Mouse (Mus musculus): Measurements from ENCODE around the gene Slc39a8.

Gene Slc39a8

GRCm38 (mm10) chr3:135844835-135845234, 19.8 kb downstream of the Slc39a8 start:
- no peak for DNase-seq (ENCODE audit: inconsistent age in 2 of 2, low spot score in 1 of 2)

GRCm38 (mm10) chr3:135845860-135846259, 20.8 kb downstream of the Slc39a8 start:
- no peak for DNase-seq (ENCODE audit: inconsistent age in 2 of 2, low spot score in 1 of 2)

GRCm38 (mm10) chr3:135851607-135852006, 26.5 kb downstream of the Slc39a8 start:
- no peak for DNase-seq (ENCODE audit: inconsistent age in 2 of 2, low spot score in 1 of 2)

- no peak for DNase-seq (ENCODE audit: inconsistent age in 2 of 2, low spot score in 1 of 2)
Observed at GRCm38 (mm10) chr3:135853604-135854297, 28.7 kb downstream of the Slc39a8 start.

GRCm38 (mm10) chr3:135854298-135854984, 29.4 kb downstream of the Slc39a8 start:
- DNase-seq (ENCODE audit: inconsistent age in 2 of 2, low spot score in 1 of 2) = no peak

GRCm38 (mm10) chr3:135854985-135855340, 29.9 kb downstream of the Slc39a8 start:
- DNase-seq (ENCODE audit: inconsistent age in 2 of 2, low spot score in 1 of 2) = no peak

- no peak for DNase-seq (ENCODE audit: inconsistent age in 2 of 2, low spot score in 1 of 2)
Observed at GRCm38 (mm10) chr3:135856303-135856702, 31.2 kb downstream of the Slc39a8 start.

- no peak for DNase-seq (ENCODE audit: inconsistent age in 2 of 2, low spot score in 1 of 2)
Observed at GRCm38 (mm10) chr3:135857134-135857533, 32.1 kb downstream of the Slc39a8 start.

GRCm38 (mm10) chr3:135859431-135859830, 34.4 kb downstream of the Slc39a8 start:
- no peak for DNase-seq (ENCODE audit: inconsistent age in 2 of 2, low spot score in 1 of 2)

- peak; percentile 5 to 56 for DNase-seq (ENCODE audit: inconsistent age in 2 of 2, low spot score in 1 of 2)
Observed at GRCm38 (mm10) chr3:135862804-135863203, 37.7 kb downstream of the Slc39a8 start.

- DNase-seq (ENCODE audit: inconsistent age in 2 of 2, low spot score in 1 of 2) = no peak
Observed at GRCm38 (mm10) chr3:135869041-135869440, 44.0 kb downstream of the Slc39a8 start.

- no peak for DNase-seq (ENCODE audit: inconsistent age in 2 of 2, low spot score in 1 of 2)
Observed at GRCm38 (mm10) chr3:135872325-135872724, 47.2 kb downstream of the Slc39a8 start.

- no peak for DNase-seq (ENCODE audit: inconsistent age in 2 of 2, low spot score in 1 of 2)
Observed at GRCm38 (mm10) chr3:135873596-135873995, 48.5 kb downstream of the Slc39a8 start.

GRCm38 (mm10) chr3:135878048-135878447, 53.0 kb downstream of the Slc39a8 start:
- DNase-seq (ENCODE audit: inconsistent age in 2 of 2, low spot score in 1 of 2) = no peak

- DNase-seq (ENCODE audit: inconsistent age in 2 of 2, low spot score in 1 of 2) = no peak
Observed at GRCm38 (mm10) chr3:135885927-135886658, 61.0 kb downstream of the Slc39a8 start.

GRCm38 (mm10) chr3:135886659-135887027, 61.6 kb downstream of the Slc39a8 start:
- DNase-seq (ENCODE audit: inconsistent age in 2 of 2, low spot score in 1 of 2) = peak; percentile 46 to 88

GRCm38 (mm10) chr3:135887033-135887855, 62.2 kb downstream of the Slc39a8 start:
- DNase-seq (ENCODE audit: inconsistent age in 2 of 2, low spot score in 1 of 2) = no peak

GRCm38 (mm10) chr3:135887856-135888155, 62.7 kb downstream of the Slc39a8 start:
- DNase-seq (ENCODE audit: inconsistent age in 2 of 2, low spot score in 1 of 2) = no peak

- DNase-seq (ENCODE audit: inconsistent age in 2 of 2, low spot score in 1 of 2) = no peak
Observed at GRCm38 (mm10) chr3:135889401-135889800, 64.3 kb downstream of the Slc39a8 start.

- DNase-seq (ENCODE audit: inconsistent age in 2 of 2, low spot score in 1 of 2) = no peak
Observed at GRCm38 (mm10) chr3:135903366-135903765, 78.3 kb downstream of the Slc39a8 start.

GRCm38 (mm10) chr3:135904881-135905280, 79.8 kb downstream of the Slc39a8 start:
- DNase-seq (ENCODE audit: inconsistent age in 2 of 2, low spot score in 1 of 2) = no peak

Measured in adrenal gland, adult (tissue).